Mouse (Mus musculus) CH12.LX (cell line): ENCODE data around the gene Hoxb5. TPM values are rescaled to one million over a fixed set of nuclear protein-coding genes. Genes with fewer than 3 reads are reported as not detected.

Experiments used
- DNase-seq: peaks from one replicate; pipeline ENCODE4 v3.0.0-alpha.2; 2013; ENCODE audit errors: extremely low read depth
- H3K27ac ChIP-seq: 2 replicates; pipeline ENCODE4 v1.5.1; 2012; ENCODE audit warnings: low read depth, mild to moderate bottlenecking, control low read depth, moderate library complexity; ENCODE audit not compliant: insufficient read depth
- H3K27me3 ChIP-seq: replicated peaks from 2 replicates; pipeline ENCODE3; 2012; ENCODE audit warnings: inconsistent platforms
- H3K36me3 ChIP-seq, 2 experiments: replicated peaks in 1 of 2; 2 replicates each; pipeline versions ENCODE3 to v1.6.1; 2012; ENCODE audit warnings: inconsistent platforms in 1 of 2, low read length in 1 of 2, mild to moderate bottlenecking in 1 of 2, mixed read lengths in 1 of 2, moderate library complexity in 1 of 2; ENCODE audit not compliant: control insufficient read depth in 1 of 2, insufficient read depth in 1 of 2
- H3K4me1 ChIP-seq, 2 experiments: 2 replicates each; pipeline ENCODE4 v1.6.1; 2012; ENCODE audit warnings: inconsistent platforms in 1 of 2, moderate library complexity in 1 of 2; ENCODE audit not compliant: insufficient read depth in 2 of 2, control insufficient read depth in 1 of 2
- H3K4me2 ChIP-seq: 2 replicates; pipeline ENCODE4 v1.6.1; 2012; ENCODE audit warnings: low read depth, mild to moderate bottlenecking, control low read depth; ENCODE audit not compliant: poor library complexity, insufficient read depth, severe bottlenecking
- H3K4me3 ChIP-seq, 3 experiments: fragments of 150-350 bp in 1 of 3; sonication (generic) in 1 of 3; replicated peaks in 1 of 3; 2 replicates each; pipeline versions ENCODE3 to v1.5.1; 2011 to 2012; ENCODE audit warnings: low read depth in 2 of 3, low read length in 2 of 3, mild to moderate bottlenecking in 2 of 3, moderate library complexity in 2 of 3, control low read depth in 1 of 3, improper control_type of control experiment in 1 of 3, inconsistent platforms in 1 of 3, mixed read lengths in 1 of 3; ENCODE audit not compliant: poor library complexity in 1 of 3
- H3K79me2 ChIP-seq: replicated peaks from 2 replicates; pipeline ENCODE4 v1.6.1; 2012; ENCODE audit warnings: mild to moderate bottlenecking, moderate library complexity; ENCODE audit not compliant: control insufficient read depth, poor library complexity, insufficient read depth, severe bottlenecking; ENCODE audit errors: extremely low read depth
- H3K9ac ChIP-seq: 2 replicates; pipeline ENCODE4 v1.6.1; 2012; ENCODE audit warnings: low read depth, mild to moderate bottlenecking, control low read depth, moderate library complexity; ENCODE audit not compliant: insufficient read depth
- H3K9me3 ChIP-seq: replicated peaks from 2 replicates; pipeline ENCODE3; 2012; ENCODE audit warnings: low read length, inconsistent platforms, mixed read lengths
- BHLHE40 ChIP-seq: IDR thresholded peaks from 2 replicates; pipeline ENCODE4 v1.6.1; 2011; ENCODE audit warnings: mild to moderate bottlenecking, low read depth, low read length, improper control_type of control experiment
- CHD1 ChIP-seq: IDR thresholded peaks from 2 replicates; pipeline ENCODE4 v1.6.1; 2012; ENCODE audit warnings: low read depth, low read length, improper control_type of control experiment, inconsistent platforms
- CHD2 ChIP-seq: IDR thresholded peaks from 2 replicates; pipeline ENCODE4 v1.6.1; 2011; ENCODE audit warnings: low read length, improper control_type of control experiment
- CTCF ChIP-seq, 2 experiments: IDR thresholded peaks in 1 of 2; conservative IDR thresholded peaks in 1 of 2; 2 replicates each; pipeline ENCODE4 v1.5.1; 2011 to 2012; ENCODE audit warnings: low read depth in 2 of 2, low read length in 2 of 2, improper control_type of control experiment in 1 of 2, inconsistent platforms in 1 of 2, mild to moderate bottlenecking in 1 of 2, moderate library complexity in 1 of 2
- ELF1 ChIP-seq: IDR thresholded peaks from 2 replicates; pipeline ENCODE4 v1.6.1; 2014; ENCODE audit warnings: low read depth, mild to moderate bottlenecking, inconsistent platforms, low read length, improper control_type of control experiment
- HCFC1 ChIP-seq: IDR thresholded peaks from 2 replicates; pipeline ENCODE4 v1.6.1; 2012; ENCODE audit warnings: low read depth, mild to moderate bottlenecking, inconsistent platforms, low read length, improper control_type of control experiment
- JUN ChIP-seq: IDR thresholded peaks from 2 replicates; pipeline ENCODE4 v1.6.1; 2011; ENCODE audit warnings: low read depth, mild to moderate bottlenecking, low read length, improper control_type of control experiment, moderate library complexity; ENCODE audit not compliant: insufficient read depth
- MAZ ChIP-seq: IDR thresholded peaks from 2 replicates; pipeline ENCODE4 v1.6.1; 2012; ENCODE audit warnings: low read depth, mild to moderate bottlenecking, inconsistent platforms, low read length, improper control_type of control experiment, moderate library complexity
- MEF2A ChIP-seq: IDR thresholded peaks from 2 replicates; pipeline ENCODE4 v1.6.1; 2014; ENCODE audit warnings: low read depth, mild to moderate bottlenecking, inconsistent platforms, low read length, improper control_type of control experiment, borderline replicate concordance
- MXI1 ChIP-seq: IDR thresholded peaks from 2 replicates; pipeline ENCODE4 v1.6.1; 2011; ENCODE audit warnings: mild to moderate bottlenecking, low read depth, low read length, improper control_type of control experiment
- MYC ChIP-seq: IDR thresholded peaks from 2 replicates; pipeline ENCODE4 v1.6.1; 2011; ENCODE audit warnings: low read depth, mild to moderate bottlenecking, improper control_type of control experiment, low read length
- POLR2AphosphoS2 ChIP-seq: IDR thresholded peaks from 2 replicates; pipeline ENCODE4 v1.6.1; 2011; ENCODE audit warnings: low read depth, low read length, improper control_type of control experiment
- RAD21 ChIP-seq: IDR thresholded peaks from 2 replicates; pipeline ENCODE4 v1.6.1; 2011; ENCODE audit warnings: low read depth, mild to moderate bottlenecking, low read length, improper control_type of control experiment, moderate library complexity
- RCOR1 ChIP-seq: conservative IDR thresholded peaks from 2 replicates; pipeline ENCODE4 v1.6.1; 2012; ENCODE audit warnings: low read depth, mild to moderate bottlenecking, inconsistent platforms, low read length, improper control_type of control experiment
- SIN3A ChIP-seq: IDR thresholded peaks from 2 replicates; pipeline ENCODE4 v1.6.1; 2012; ENCODE audit warnings: low read length, improper control_type of control experiment, inconsistent platforms
- SMC3 ChIP-seq: IDR thresholded peaks from 2 replicates; pipeline ENCODE4 v1.6.1; 2011; ENCODE audit warnings: low read depth, low read length, improper control_type of control experiment
- TBP ChIP-seq: conservative IDR thresholded peaks from 2 replicates; pipeline ENCODE4 v1.6.1; 2011; ENCODE audit warnings: low read depth, low read length, improper control_type of control experiment
- TCF12 ChIP-seq: IDR thresholded peaks from 2 replicates; pipeline ENCODE4 v1.6.1; 2014; ENCODE audit warnings: low read depth, mild to moderate bottlenecking, inconsistent platforms, low read length, improper control_type of control experiment
- UBTF ChIP-seq: IDR thresholded peaks from 2 replicates; pipeline ENCODE4 v1.6.1; 2012; ENCODE audit warnings: low read depth, mild to moderate bottlenecking, inconsistent platforms, low read length, improper control_type of control experiment, moderate library complexity
- USF1 ChIP-seq: IDR thresholded peaks from 2 replicates; pipeline ENCODE4 v1.6.1; 2014; ENCODE audit warnings: low read depth, mild to moderate bottlenecking, inconsistent platforms, low read length, improper control_type of control experiment
- USF2 ChIP-seq: conservative IDR thresholded peaks from 2 replicates; pipeline ENCODE4 v1.6.1; 2011; ENCODE audit warnings: low read depth, low read length, improper control_type of control experiment
- ZC3H11A ChIP-seq: IDR thresholded peaks from 2 replicates; pipeline ENCODE4 v1.6.1; 2012; ENCODE audit warnings: low read depth, mild to moderate bottlenecking, inconsistent platforms, low read length, improper control_type of control experiment
- ZMIZ1 ChIP-seq: IDR thresholded peaks from 2 replicates; pipeline ENCODE4 v1.6.1; 2012; ENCODE audit warnings: low read depth, mild to moderate bottlenecking, inconsistent platforms, low read length, improper control_type of control experiment
- dilution Hi-C: fragments of 300-500 bp; cut with MboI; formaldehyde crosslinking; loops from 2 replicates; pipeline ENCODE4 v1.14.3; 2020; ENCODE audit warnings: low sequenced_read_pairs; ENCODE audit not compliant: extremely low pct_unique_long_range_greater_than_20kb, extremely low pct_ligation_motif_present
- in situ Hi-C: fragments of 300-500 bp; cut with MboI; formaldehyde crosslinking; loops from 3 replicates; pipeline ENCODE4 v1.14.3; 2019; ENCODE audit warnings: low sequenced_read_pairs, low pct_ligation_motif_present, low pct_unique_long_range_greater_than_20kb, mixed read lengths
- polyA plus RNA-seq: library from polyadenylated mRNA; unstranded; fragments of >175 nt; gene quantifications from 2 replicates; pipeline ENCODE4 v1.2.1, GENCODE M21; 2012; ENCODE audit warnings: low read depth; ENCODE audit not compliant: insufficient read length
- total RNA-seq, 2 experiments: library from RNA; depleted of rRNA; stranded (reverse); fragments of 300-350 nt in 1 of 2; fragments of >200 nt in 1 of 2; gene quantifications; 2 replicates each; pipeline ENCODE4 v1.2.3; 2012 to 2014

Gene Hoxb5
- total and polyA plus RNA-seq, 3 experiments, result 0.08 to 0.13 TPM; not detected in 1

DNA sequence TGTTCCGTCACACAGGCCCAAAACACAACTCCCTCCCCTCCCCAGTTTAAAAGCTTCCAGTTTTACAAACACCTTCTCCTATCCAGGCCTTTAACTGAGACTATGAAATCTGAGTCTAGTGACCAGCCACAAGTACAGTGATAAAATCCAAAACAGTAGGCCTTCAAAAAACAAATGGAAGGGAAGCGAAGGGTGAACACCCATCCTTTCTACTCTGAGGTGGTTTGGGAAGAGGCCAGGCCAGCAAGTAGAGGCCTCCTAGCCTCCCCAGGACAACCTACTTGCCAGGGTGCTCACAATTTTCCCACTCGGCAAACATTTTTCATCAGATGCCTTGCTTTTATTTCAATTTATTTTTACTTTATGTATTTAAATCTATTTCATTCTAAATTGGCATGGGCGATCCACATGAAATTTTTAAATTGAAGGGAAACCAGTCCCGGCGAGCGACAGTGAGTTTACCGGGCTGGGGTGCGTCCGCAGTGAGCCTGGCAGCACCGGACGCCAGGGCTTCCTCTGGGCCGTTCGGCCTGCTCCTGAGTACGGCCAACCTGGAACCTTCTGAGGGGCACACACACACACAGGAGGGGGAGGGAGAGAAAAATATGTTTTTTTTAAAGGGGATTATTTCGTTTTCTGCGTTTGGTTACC is 12.3 kb upstream of the Hoxb5 start:
- no peak overlapping the region for H3K4me2 ChIP-seq
- no peaks in the 10 kb centered on the region for H3K36me3 ChIP-seq
- H3K79me2 ChIP-seq, result no peaks in the 10 kb centered on the region
- H3K4me3 ChIP-seq, result no peak overlapping the region
- TF ChIP-seq RCOR1, result no peak
- TF ChIP-seq JUN, result no peak
- no peak for TF ChIP-seq HCFC1
- TF ChIP-seq TBP, result no peak
- no peak for TF ChIP-seq ZC3H11A
- no peak for TF ChIP-seq RAD21
- H3K9ac ChIP-seq, result no peak overlapping the region
- no peak for DNase-seq
- H3K27ac ChIP-seq, result no peak overlapping the region
- H3K4me1 ChIP-seq, result peaks cover 2 to 32% of the 10 kb centered on the region in 2 experiments; a peak in 2 of 4 replicates
- dilution Hi-C loops, result no loop called here
- peaks cover 12% of the 10 kb centered on the region for H3K9me3 ChIP-seq
- in situ Hi-C loops, result loop anchor here (10.0 kb wide), 1 partner anchor 574 kb away; no protein-coding TSS in a partner anchor
- peaks cover 92% of the 10 kb centered on the region for H3K27me3 ChIP-seq

DNA sequence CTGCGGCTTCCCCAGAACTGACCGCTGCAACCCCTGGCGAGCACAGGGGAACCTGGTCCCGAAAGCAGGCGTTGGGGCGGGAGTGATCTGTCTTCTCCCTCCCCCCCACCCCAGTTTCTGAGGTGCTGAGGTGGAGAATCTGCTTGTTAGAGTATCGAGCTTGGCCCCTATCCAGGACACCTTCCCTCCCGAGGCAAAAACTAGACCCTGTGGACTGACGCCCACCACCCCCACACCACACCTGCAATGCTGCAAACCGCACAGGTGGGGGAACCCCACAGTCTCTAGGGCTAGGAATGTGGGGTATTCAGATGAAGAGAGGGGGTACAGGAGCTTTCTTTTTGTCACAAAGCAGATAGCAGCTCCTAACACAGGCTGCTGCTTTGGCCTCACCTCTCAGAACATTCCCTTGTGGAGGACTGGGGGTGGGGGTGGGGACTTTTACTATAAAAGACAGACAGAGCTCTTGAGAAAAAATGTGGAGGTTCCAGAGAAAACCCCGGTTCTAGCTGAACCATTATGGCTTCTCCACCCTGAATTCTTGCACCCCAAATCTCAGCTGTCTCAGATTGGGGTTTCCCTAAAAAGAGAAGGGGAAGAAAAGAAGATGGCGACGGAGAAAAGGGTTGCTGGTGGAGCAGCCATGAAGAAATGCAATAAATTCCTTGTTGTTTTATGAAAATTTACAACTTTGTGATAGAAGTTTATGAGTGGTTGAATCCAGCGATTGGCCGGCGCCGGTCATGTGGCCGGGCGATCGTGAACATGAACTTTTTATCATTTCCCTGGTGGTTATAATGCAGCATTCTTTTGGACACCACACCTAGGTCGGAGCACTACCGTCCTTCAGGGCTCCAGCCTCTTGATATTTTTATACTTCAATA is 11.2 kb upstream of the Hoxb5 start, which contains the start of gene Hoxb6:
Gene Hoxb6 (plus strand): TSS at position 796 of the 884 bp plus-strand sequence.
- DNase-seq, result no peak
- H3K9me3 ChIP-seq, result peaks cover 3% of the 10 kb centered on the region
- peak within 1 kb of the TSS; percentile 91 for H3K4me2 ChIP-seq
- peaks cover 92% of the 10 kb centered on the region for H3K27me3 ChIP-seq
- in situ Hi-C loops (loop anchor here (10.0 kb wide), 1 partner anchor 573 kb away; no protein-coding TSS in a partner anchor), dilution Hi-C loops (no loop called here)
- H3K9ac ChIP-seq, result peak within 1 kb of the TSS; percentile 82
- H3K4me1 ChIP-seq, result peaks cover 2 to 35% of the 10 kb centered on the region in 2 experiments; a peak in 2 of 4 replicates
- H3K4me3 ChIP-seq, result peak within 1 kb of the TSS; percentile 38 to 62 (median 53)
- TF ChIP-seq ZC3H11A (no peak), POLR2AphosphoS2 (no peak), RAD21 (no peak), RCOR1 (no peak), SMC3 (no peak), SIN3A (0 out of 2 replicates have a peak, but pooled peaks have one; percentile 16), JUN (no peak), USF2 (peak; percentile 51; the same call in 1 of the 2 replicates), TCF12 (no peak), CHD1 (no peak), ZMIZ1 (no peak), MXI1 (peak; percentile 18; the same call in 1 of the 2 replicates), CHD2 (no peak), ELF1 (no peak), MYC (no peak), USF1 (peak; percentile 77), UBTF (no peak), MAZ (no peak), CTCF (conservative IDR thresholded peaks at IDR 0.05 in 1 of 2, IDR thresholded peaks at IDR 0.05 in 1 of 2; ENCODE audit: low read depth in 2 of 2, low read length in 2 of 2) (no peak), BHLHE40 (no peak), MEF2A (no peak)
- no peaks in the 10 kb centered on the region for H3K36me3 ChIP-seq
- H3K27ac ChIP-seq, result no peak within 1 kb of the TSS
- no peaks in the 10 kb centered on the region for H3K79me2 ChIP-seq
